37 mouse cellular contexts compared by ENCODE assay signal in genomic region chr14:20262346-20262745, GRCm38 (mm10). TPM values are rescaled to one million over a fixed set of nuclear protein-coding genes. Genes with fewer than 3 reads are reported as not detected.
"Had no signal": no experiment of that assay in that cellular context is flagged by ENCODE, and none has a peak within 500 bp of the region (broad histone marks: within the 10 kb centered on the region; RNA-seq: fewer than 3 reads in every experiment).

No protein-coding gene starts in this region.

- H3K9ac ChIP-seq: forebrain, embryonic 15.5 days; forebrain, postnatal 0 days; heart, embryonic 13.5 days; heart, embryonic 15.5 days; hindbrain, embryonic 13.5 days; hindbrain, embryonic 15.5 days; kidney, embryonic 15.5 days; limb, embryonic 13.5 days; limb, embryonic 15.5 days; liver, embryonic 12.5 days; liver, embryonic 14.5 days had no signal

- DNase-seq: forebrain, postnatal 0 days; gastrocnemius, postnatal 14 days; gastrocnemius, postnatal 36 days; heart, adult 2 months; heart, postnatal 14 days; heart, postnatal 36 days; layer of hippocampus, adult 9-11 months; layer of hippocampus, postnatal 36 days; left cerebral cortex, postnatal 4 days; lung, adult 18-20 months had no signal

- H3K9me3 ChIP-seq: forebrain, embryonic 15.5 days; heart, embryonic 13.5 days; heart, embryonic 15.5 days; hindbrain, embryonic 13.5 days; hindbrain, embryonic 15.5 days; kidney, embryonic 15.5 days; limb, embryonic 13.5 days; limb, embryonic 15.5 days; liver, embryonic 12.5 days had no signal

- H3K36me3 ChIP-seq: forebrain, embryonic 15.5 days; heart, embryonic 13.5 days; heart, embryonic 15.5 days; hindbrain, embryonic 13.5 days; hindbrain, embryonic 15.5 days; kidney, embryonic 15.5 days; limb, embryonic 13.5 days; limb, embryonic 15.5 days; liver, embryonic 12.5 days had no signal

- H3K27me3 ChIP-seq: forebrain, embryonic 15.5 days; hindbrain, embryonic 15.5 days; kidney, embryonic 15.5 days; limb, embryonic 15.5 days had no signal

- H3K27ac ChIP-seq: forebrain, embryonic 15.5 days; heart, adult 2 months; heart, embryonic 13.5 days; heart, embryonic 15.5 days; hindbrain, embryonic 13.5 days; hindbrain, embryonic 15.5 days; hindbrain, postnatal 0 days; kidney, embryonic 15.5 days; limb, embryonic 13.5 days; limb, embryonic 15.5 days; liver, embryonic 12.5 days; liver, embryonic 14.5 days had no signal

- H3K4me3 ChIP-seq: forebrain, embryonic 15.5 days; heart, adult 2 months; heart, embryonic 13.5 days; heart, embryonic 15.5 days; hindbrain, embryonic 13.5 days; hindbrain, embryonic 15.5 days; kidney, embryonic 15.5 days; limb, embryonic 13.5 days; limb, embryonic 15.5 days; liver, embryonic 12.5 days had no signal

- H3K4me1 ChIP-seq: forebrain, embryonic 15.5 days; heart, embryonic 13.5 days; heart, embryonic 15.5 days; hindbrain, embryonic 13.5 days; hindbrain, embryonic 15.5 days; kidney, embryonic 15.5 days; limb, embryonic 13.5 days; limb, embryonic 15.5 days; liver, embryonic 12.5 days had no signal

- H3K4me2 ChIP-seq: forebrain, embryonic 15.5 days; heart, embryonic 11.5 days; heart, embryonic 13.5 days; heart, embryonic 15.5 days; hindbrain, embryonic 13.5 days; hindbrain, embryonic 15.5 days; kidney, embryonic 15.5 days; limb, embryonic 13.5 days; limb, embryonic 15.5 days; liver, embryonic 12.5 days had no signal

- ATAC-seq: forebrain, embryonic 15.5 days; forebrain, postnatal 0 days; hindbrain, postnatal 0 days; intestine, embryonic 16.5 days; liver, embryonic 12.5 days had no signal

RNA-seq across cellular contexts. Expression of gene Kcnk16, which starts 6.7 kb away (rescaled TPM):
- total RNA-seq: forebrain, postnatal 0 days; gastrocnemius, adult 18-20 months; gastrocnemius, adult 8-10 months; gastrocnemius, postnatal 14 days; gastrocnemius, postnatal 36 days; heart, adult 2 months; heart, postnatal 14 days; heart, postnatal 36 days; hematopoietic stem cell, adult 5-6 weeks; hindbrain, postnatal 0 days; layer of hippocampus, adult 18-20 months; layer of hippocampus, adult 8-10 months; layer of hippocampus, postnatal 14 days; layer of hippocampus, postnatal 36 days; left cerebral cortex, adult 18-20 months; left cerebral cortex, adult 8-10 months; left cerebral cortex, postnatal 10 days; left cerebral cortex, postnatal 25 days; left cerebral cortex, postnatal 4 days had no signal
- polyA plus RNA-seq: forebrain, embryonic 15.5 days; forebrain, postnatal 0 days; gonadal fat pad, adult 2 months; heart, adult 2 months; heart, embryonic 11.5 days; heart, postnatal 0 days; hindbrain, embryonic 11.5 days; hindbrain, embryonic 13.5 days; hindbrain, embryonic 15.5 days; hindbrain, postnatal 0 days; kidney, embryonic 15.5 days; limb, embryonic 11.5 days; limb, embryonic 13.5 days had no signal
